Mouse (Mus musculus) liver, postnatal 0 days (tissue): ENCODE results near the gene Sik2.
A peak's percentile ranks its signal among the peaks of the same experiment; 100 is the strongest.

ENCODE experiments used
- CTCF ChIP-seq: sonication (generic); IDR thresholded peaks from 2 replicates; pipeline ENCODE4 v1.5.1; 2016; ENCODE audit warnings: antibody characterized with exemption, low read depth
- EP300 ChIP-seq: IDR thresholded peaks from 2 replicates; pipeline ENCODE4 v1.6.1; 2016; ENCODE audit warnings: antibody characterized with exemption, low read depth, mild to moderate bottlenecking

GRCm38 (mm10) chr9:50854376-50854775 lies 154.5 kb downstream of the Sik2 start:
- TF ChIP-seq CTCF (no peak), EP300 (peak; percentile 90)
